Mouse (Mus musculus) limb, embryonic 12.5 days (tissue): ENCODE measurements around the gene Rasl12. TPM values are rescaled to one million over a fixed set of nuclear protein-coding genes. Genes with fewer than 3 reads are reported as not detected.

Experiments
- ATAC-seq: fragments of 200-750 bp; cut with Nextera tagmentation; 2 replicates; pipeline ENCODE4 v1.8.0; 2017; ENCODE audit warnings: low read depth, moderate TSS enrichment; ENCODE audit not compliant: insufficient number of reproducible peaks, insufficient read depth, low FRiP score, low TSS enrichment
- H3K27ac ChIP-seq: fragments of 300-500 bp; sonication (generic); 2 replicates; pipeline ENCODE4 v1.5.1; 2016; ENCODE audit warnings: mild to moderate bottlenecking, moderate library complexity
- H3K27me3 ChIP-seq: fragments of 300-500 bp; sonication (generic); 2 replicates; pipeline ENCODE4 v1.6.1; 2016; ENCODE audit warnings: mild to moderate bottlenecking, moderate library complexity
- H3K36me3 ChIP-seq: fragments of 300-500 bp; sonication (generic); 2 replicates; pipeline ENCODE4 v1.6.1; 2016; ENCODE audit warnings: mild to moderate bottlenecking, moderate library complexity
- H3K4me1 ChIP-seq: fragments of 300-500 bp; sonication (generic); replicated peaks from 2 replicates; pipeline ENCODE4 v1.6.1; 2016
- H3K4me2 ChIP-seq: fragments of 300-500 bp; sonication (generic); 2 replicates; pipeline ENCODE4 v1.6.1; 2016; ENCODE audit warnings: mild to moderate bottlenecking, moderate library complexity
- H3K4me3 ChIP-seq: fragments of 300-500 bp; sonication (generic); replicated peaks from 2 replicates; pipeline ENCODE4 v1.5.1; 2016; ENCODE audit warnings: mild to moderate bottlenecking
- H3K9ac ChIP-seq: fragments of 300-500 bp; sonication (generic); replicated peaks from 2 replicates; pipeline ENCODE4 v1.6.1; 2016; ENCODE audit warnings: mild to moderate bottlenecking, moderate library complexity
- H3K9me3 ChIP-seq: fragments of 300-500 bp; sonication (generic); 2 replicates; pipeline ENCODE4 v1.6.1; 2016; ENCODE audit warnings: mild to moderate bottlenecking, moderate library complexity
- WGBS: fragments of 180-500 bp; shearing (Covaris S2); methylation state at CpG from one replicate; pipeline ENCODE4 v1.1.7; 2016; 5-methylcytosine and 5-hydroxymethylcytosine counted together
- polyA plus RNA-seq: library from polyadenylated mRNA; unstranded; fragments of >200 nt; fragmentation: Nextera tagmentation; extraction: Ambion mirVana; gene quantifications from 2 replicates; pipeline ENCODE4 v1.2.1, GENCODE M21; 2016

Gene Rasl12
- polyA plus RNA-seq, 1 experiment from 2014 or later: 10.4 TPM

GRCm38 (mm10) chr9:65422760-65423501 lies 24.6 kb downstream of the Rasl12 start, which contains the start of gene Slc51b:
Slc51b (minus strand) TSS chr9:65422955.
- H3K36me3 ChIP-seq: no peaks in the 10 kb centered on the region
- WGBS: 79% methylated on average over 11 of the region's 11 CpGs
- H3K27ac ChIP-seq: no peak within 1 kb of the TSS
- H3K9me3 ChIP-seq: no peaks in the 10 kb centered on the region
- H3K4me3 ChIP-seq: no peak within 1 kb of the TSS
- ATAC-seq: no peak
- H3K4me1 ChIP-seq: peaks cover 7% of the 10 kb centered on the region; the same call in 1 of the 2 replicates
- H3K4me2 ChIP-seq: no peak within 1 kb of the TSS
- H3K9ac ChIP-seq: no peak within 1 kb of the TSS
- H3K27me3 ChIP-seq: no peaks in the 10 kb centered on the region

GRCm38 (mm10) chr9:65424393-65424792 lies 26.1 kb downstream of the Rasl12 start:
- ATAC-seq: no peak
- no peak overlapping the region for H3K9ac ChIP-seq

GRCm38 (mm10) chr9:65427511-65427910 lies 29.2 kb downstream of the Rasl12 start:
- Histone ChIP-seq H3K9ac (no peak overlapping the region), H3K4me2 (no peak overlapping the region), H3K4me1 (peaks cover 7% of the 10 kb centered on the region; the same call in 1 of the 2 replicates), H3K27ac (no peak overlapping the region), H3K36me3 (no peaks in the 10 kb centered on the region), H3K27me3 (no peaks in the 10 kb centered on the region), H3K9me3 (no peaks in the 10 kb centered on the region), H3K4me3 (no peak overlapping the region)
- ATAC-seq: no peak
- 75% methylated on average over 2 of the region's 2 CpGs for WGBS

More at GRCm38 (mm10) chr9:65424393-65424792, 26.1 kb downstream of the Rasl12 start:
- H3K27ac ChIP-seq: no peak overlapping the region
- H3K36me3 ChIP-seq: no peaks in the 10 kb centered on the region
- no peak overlapping the region for H3K4me2 ChIP-seq
- no peaks in the 10 kb centered on the region for H3K27me3 ChIP-seq
- peaks cover 7% of the 10 kb centered on the region; the same call in 1 of the 2 replicates for H3K4me1 ChIP-seq
- no peak overlapping the region for H3K4me3 ChIP-seq
- 20% methylated on average over 3 of the region's 3 CpGs for WGBS
- no peaks in the 10 kb centered on the region for H3K9me3 ChIP-seq

- no peak overlapping the region for H3K4me3 ChIP-seq
- no peaks in the 10 kb centered on the region for H3K9me3 ChIP-seq
- H3K9ac ChIP-seq: no peak overlapping the region
- H3K36me3 ChIP-seq: no peaks in the 10 kb centered on the region
- H3K27ac ChIP-seq: no peak overlapping the region
- H3K4me1 ChIP-seq: peaks cover 7% of the 10 kb centered on the region; the same call in 1 of the 2 replicates
- no peaks in the 10 kb centered on the region for H3K27me3 ChIP-seq
- ATAC-seq: no peak
- WGBS: 80% methylated on average over 5 of the region's 5 CpGs
- H3K4me2 ChIP-seq: no peak overlapping the region
These were observed 29.7 kb downstream of the Rasl12 start for GRCm38 (mm10) chr9:65428003-65428402.

- Histone ChIP-seq H3K4me3 (no peak overlapping the region), H3K9ac (no peak overlapping the region), H3K4me1 (no peaks in the 10 kb centered on the region), H3K27ac (no peak overlapping the region), H3K27me3 (no peaks in the 10 kb centered on the region), H3K36me3 (no peaks in the 10 kb centered on the region), H3K4me2 (no peak overlapping the region), H3K9me3 (no peaks in the 10 kb centered on the region)
- ATAC-seq: no peak
These were observed 32.1 kb downstream of the Rasl12 start for GRCm38 (mm10) chr9:65430401-65430800.

GRCm38 (mm10) chr9:65430921-65431320 lies 32.6 kb downstream of the Rasl12 start:
- Histone ChIP-seq H3K27ac (no peak overlapping the region), H3K9me3 (no peaks in the 10 kb centered on the region), H3K4me3 (no peak overlapping the region), H3K36me3 (no peaks in the 10 kb centered on the region), H3K27me3 (no peaks in the 10 kb centered on the region), H3K4me1 (no peaks in the 10 kb centered on the region), H3K9ac (no peak overlapping the region), H3K4me2 (no peak overlapping the region)
- WGBS: 85% methylated on average over 5 of the region's 5 CpGs
- ATAC-seq: no peak

- Histone ChIP-seq H3K9me3 (no peaks in the 10 kb centered on the region), H3K36me3 (no peaks in the 10 kb centered on the region), H3K27me3 (no peaks in the 10 kb centered on the region), H3K4me1 (peaks cover 4% of the 10 kb centered on the region; the same call in 1 of the 2 replicates), H3K27ac (no peak overlapping the region), H3K4me2 (no peak overlapping the region), H3K4me3 (no peak overlapping the region), H3K9ac (no peak overlapping the region)
- 3% methylated on average over 3 of the region's 3 CpGs for WGBS
- no peak for ATAC-seq
These were observed 33.9 kb downstream of the Rasl12 start for GRCm38 (mm10) chr9:65432236-65432635.

- H3K27me3 ChIP-seq: no peaks in the 10 kb centered on the region
- no peak overlapping the region for H3K9ac ChIP-seq
- peaks cover 4% of the 10 kb centered on the region; the same call in 1 of the 2 replicates for H3K4me1 ChIP-seq
- no peak overlapping the region for H3K4me3 ChIP-seq
- H3K4me2 ChIP-seq: no peak overlapping the region
- no peak overlapping the region for H3K27ac ChIP-seq
- H3K9me3 ChIP-seq: no peaks in the 10 kb centered on the region
- ATAC-seq: no peak
- peaks cover 14% of the 10 kb centered on the region for H3K36me3 ChIP-seq
- WGBS: 68% methylated on average over 5 of the region's 5 CpGs
These were observed 35.8 kb downstream of the Rasl12 start for GRCm38 (mm10) chr9:65434140-65434539.

- Histone ChIP-seq H3K27ac (no peak overlapping the region), H3K4me3 (no peak overlapping the region), H3K4me2 (no peak overlapping the region), H3K27me3 (no peaks in the 10 kb centered on the region), H3K4me1 (peaks cover 4% of the 10 kb centered on the region; the same call in 1 of the 2 replicates), H3K36me3 (peaks cover 17% of the 10 kb centered on the region), H3K9me3 (no peaks in the 10 kb centered on the region), H3K9ac (no peak overlapping the region)
- ATAC-seq: no peak; the same call in 1 of the 2 replicates
- 71% methylated on average over 4 of the region's 4 CpGs for WGBS
These were observed 36.9 kb downstream of the Rasl12 start for GRCm38 (mm10) chr9:65435211-65435610.

- 1% methylated on average over 54 of the region's 54 CpGs for WGBS
- Histone ChIP-seq H3K27ac (peak within 1 kb of the TSS; percentile 53; the same call in 1 of the 2 replicates), H3K36me3 (peaks cover 23% of the 10 kb centered on the region), H3K9ac (peak within 1 kb of the TSS; percentile 82), H3K27me3 (no peaks in the 10 kb centered on the region), H3K9me3 (no peaks in the 10 kb centered on the region), H3K4me2 (peak within 1 kb of the TSS; percentile 65), H3K4me1 (peaks cover 4% of the 10 kb centered on the region; the same call in 1 of the 2 replicates), H3K4me3 (peak within 1 kb of the TSS; percentile 95)
- ATAC-seq: peak; percentile 60
These were observed 37.5 kb downstream of the Rasl12 start, which contains the start of gene Mtfmt for GRCm38 (mm10) chr9:65435671-65436301. Mtfmt (plus strand) TSS chr9:65435782.

- no peak for ATAC-seq
- Histone ChIP-seq H3K4me1 (no peaks in the 10 kb centered on the region), H3K4me3 (no peak overlapping the region), H3K27me3 (no peaks in the 10 kb centered on the region), H3K36me3 (peaks cover 79% of the 10 kb centered on the region), H3K9me3 (no peaks in the 10 kb centered on the region), H3K9ac (no peak overlapping the region), H3K4me2 (no peak overlapping the region), H3K27ac (no peak overlapping the region)
- 93% methylated on average over 4 of the region's 4 CpGs for WGBS
These were observed 46.4 kb downstream of the Rasl12 start for GRCm38 (mm10) chr9:65444692-65445091.
